Mouse (Mus musculus): ENCODE measurements around the gene Gm47955. TPM values are rescaled to one million over a fixed set of nuclear protein-coding genes. Genes with fewer than 3 reads are reported as not detected.

Gm47955 gene
- polyA plus RNA-seq, 1 experiment: not detected

- Histone ChIP-seq H3K27me3 (replicated peaks; ENCODE audit: control insufficient read depth, insufficient read depth, low read length) (no peaks in the 10 kb centered on the region), H3K27ac (ENCODE audit: insufficient read depth, low read depth, low read length) (no peak overlapping the region), H3K4me1 (ENCODE audit: control insufficient read depth, insufficient read depth, low read length) (peaks cover 2% of the 10 kb centered on the region; the same call in 1 of the 2 replicates), H3K36me3 (ENCODE audit: control insufficient read depth, insufficient read depth, low read length) (no peaks in the 10 kb centered on the region), H3K4me3 (ENCODE audit: insufficient read depth, low read depth, low read length) (no peak overlapping the region)
- 79% methylated on average over 8 of the region's 8 CpGs for WGBS
- TF ChIP-seq POLR2A (IDR thresholded peaks at IDR 0.05; ENCODE audit: low read depth, low read length): no peak
- no peak for TF ChIP-seq CTCF (conservative IDR thresholded peaks at IDR 0.05; ENCODE audit: insufficient read depth, insufficient read length, low read depth, low read length)
- DNase-seq: no peak
Measured at GRCm38 (mm10) chr1:83006218-83007179, 46.4 kb downstream of the Gm47955 start.

GRCm38 (mm10) chr1:83007471-83007870 lies 47.4 kb downstream of the Gm47955 start:
- no peak for DNase-seq
- H3K4me3 ChIP-seq (ENCODE audit: insufficient read depth, low read depth, low read length): no peak overlapping the region
- H3K4me1 ChIP-seq (ENCODE audit: control insufficient read depth, insufficient read depth, low read length): peaks cover 2% of the 10 kb centered on the region; the same call in 1 of the 2 replicates
- no peaks in the 10 kb centered on the region for H3K36me3 ChIP-seq (ENCODE audit: control insufficient read depth, insufficient read depth, low read length)
- no peak overlapping the region for H3K27ac ChIP-seq (ENCODE audit: insufficient read depth, low read depth, low read length)
- H3K27me3 ChIP-seq (replicated peaks; ENCODE audit: control insufficient read depth, insufficient read depth, low read length): no peaks in the 10 kb centered on the region
- TF ChIP-seq CTCF (conservative IDR thresholded peaks at IDR 0.05; ENCODE audit: insufficient read depth, insufficient read length, low read depth, low read length) (no peak), POLR2A (IDR thresholded peaks at IDR 0.05; ENCODE audit: low read depth, low read length) (no peak)
- WGBS: 75% methylated on average over 6 of the region's 6 CpGs

Other genes starting within 250 kb of the Gm47955 start
- gene Mff, start 235.4 kb upstream of the Gm47955 start, polyA plus RNA-seq (2012; rRNA removed): 59.7 and 68.4 TPM in 2 replicates
- gene Tm4sf20, start 191.8 kb upstream of the Gm47955 start, polyA plus RNA-seq (2012; rRNA removed): not detected in 2 replicates
- not detected in 2 replicates for gene Gm47791, start 189.0 kb upstream of the Gm47955 start, polyA plus RNA-seq (2012; rRNA removed)
- gene Agfg1, start 120.8 kb upstream of the Gm47955 start, polyA plus RNA-seq (2012; rRNA removed): 33.9 and 37.3 TPM in 2 replicates
- gene A030005L19Rik, start 47.0 kb upstream of the Gm47955 start, polyA plus RNA-seq (2012; rRNA removed): 0.63 and 0.72 TPM in 2 replicates
- not detected in 2 replicates for gene A030014E15Rik, start 35.4 kb upstream of the Gm47955 start, polyA plus RNA-seq (2012; rRNA removed)
- not detected in 2 replicates for gene Gm6217, start 28.9 kb upstream of the Gm47955 start, polyA plus RNA-seq (2012; rRNA removed)
- not detected in 2 replicates for gene A030003K21Rik, start 16.9 kb upstream of the Gm47955 start, polyA plus RNA-seq (2012; rRNA removed)
- gene Gm7544, start 4.3 kb upstream of the Gm47955 start, polyA plus RNA-seq (2012; rRNA removed): not detected in 2 replicates
- not detected in 2 replicates for gene Gm47959, start 40.3 kb downstream of the Gm47955 start, polyA plus RNA-seq (2012; rRNA removed)
- 18.2 and 22.0 TPM in 2 replicates for gene Slc19a3, start 78.2 kb downstream of the Gm47955 start, polyA plus RNA-seq (2012; rRNA removed)
- not detected in 2 replicates for gene Krtap28-10, start 82.2 kb downstream of the Gm47955 start, polyA plus RNA-seq (2012; rRNA removed)
- gene Gm47969, start 84.6 kb downstream of the Gm47955 start, polyA plus RNA-seq (2012; rRNA removed): not detected in 2 replicates
- not detected in 2 replicates for gene A030005K14Rik, start 99.1 kb downstream of the Gm47955 start, polyA plus RNA-seq (2012; rRNA removed)
- not detected in 2 replicates for gene Krtap28-13, start 100.6 kb downstream of the Gm47955 start, polyA plus RNA-seq (2012; rRNA removed)
- 0.12 and 0.27 TPM in 2 replicates for gene Ccl20, start 156.5 kb downstream of the Gm47955 start, polyA plus RNA-seq (2012; rRNA removed)
- gene Daw1, start 199.5 kb downstream of the Gm47955 start, polyA plus RNA-seq (2012; rRNA removed): 0.39 and 0.44 TPM in 2 replicates